Mouse (Mus musculus) heart, adult 18-20 months (tissue): Measurements from ENCODE around the gene Pitpnm2. TPM values are rescaled to one million over a fixed set of nuclear protein-coding genes. Genes with fewer than 3 reads are reported as not detected.

ENCODE experiments used
- DNase-seq, 2 experiments: peaks; one replicate each; pipeline ENCODE4 v3.0.0; 2021 to 2022; ENCODE audit warnings: mixed read lengths in 1 of 2
- total RNA-seq, 2 experiments: library from RNA; stranded (reverse); gene quantifications; 2 replicates each; pipeline ENCODE4 v1.2.3; 2021

The Pitpnm2 gene
- total RNA-seq, 2 experiments from 2014 or later = 36.8 to 38.9 TPM

GRCm38 (mm10) chr5:124093852-124094604 is 155.5 kb downstream of the Pitpnm2 start:
- DNase-seq = no peak

- DNase-seq = peak; percentile 65 to 76
Observed at GRCm38 (mm10) chr5:124093120-124093794, 156.3 kb downstream of the Pitpnm2 start.

GRCm38 (mm10) chr5:124091951-124092406 is 157.6 kb downstream of the Pitpnm2 start:
- no peak for DNase-seq

GRCm38 (mm10) chr5:124089868-124090267 is 159.7 kb downstream of the Pitpnm2 start:
- DNase-seq = no peak

DNA sequence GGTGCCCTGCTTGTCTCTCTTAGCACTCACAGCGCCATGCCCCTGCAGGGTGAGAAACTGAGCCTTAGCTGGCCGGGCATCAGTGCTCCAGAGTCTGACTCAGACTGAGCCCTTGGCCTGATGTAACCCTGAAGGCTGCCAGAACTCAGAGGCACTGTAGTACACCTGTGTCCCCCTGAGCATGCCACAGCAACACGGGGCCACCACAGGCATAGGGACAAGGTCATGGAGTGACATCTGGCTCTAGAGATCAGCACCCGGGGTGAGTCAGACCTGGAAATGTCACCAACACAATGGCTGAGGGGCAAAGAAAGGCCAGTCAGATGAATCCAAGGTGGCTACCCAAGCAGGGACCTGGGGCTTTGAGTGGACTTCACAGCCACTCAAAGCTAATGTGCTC is 162.7 kb downstream of the Pitpnm2 start:
- no peak for DNase-seq

- DNase-seq = no peak
Observed at GRCm38 (mm10) chr5:124085513-124085912, 164.0 kb downstream of the Pitpnm2 start.

GRCm38 (mm10) chr5:124084588-124085173 is 164.9 kb downstream of the Pitpnm2 start:
- DNase-seq = peak; percentile 85 to 94

- no peak for DNase-seq
Observed at GRCm38 (mm10) chr5:124083850-124084587, 165.5 kb downstream of the Pitpnm2 start.

- DNase-seq = no peak
Observed at GRCm38 (mm10) chr5:124082941-124083688, 166.4 kb downstream of the Pitpnm2 start.

- DNase-seq = no peak
Observed at GRCm38 (mm10) chr5:124082447-124082846, 167.1 kb downstream of the Pitpnm2 start.

GRCm38 (mm10) chr5:124079880-124080279 is 169.7 kb downstream of the Pitpnm2 start:
- no peak for DNase-seq

DNA sequence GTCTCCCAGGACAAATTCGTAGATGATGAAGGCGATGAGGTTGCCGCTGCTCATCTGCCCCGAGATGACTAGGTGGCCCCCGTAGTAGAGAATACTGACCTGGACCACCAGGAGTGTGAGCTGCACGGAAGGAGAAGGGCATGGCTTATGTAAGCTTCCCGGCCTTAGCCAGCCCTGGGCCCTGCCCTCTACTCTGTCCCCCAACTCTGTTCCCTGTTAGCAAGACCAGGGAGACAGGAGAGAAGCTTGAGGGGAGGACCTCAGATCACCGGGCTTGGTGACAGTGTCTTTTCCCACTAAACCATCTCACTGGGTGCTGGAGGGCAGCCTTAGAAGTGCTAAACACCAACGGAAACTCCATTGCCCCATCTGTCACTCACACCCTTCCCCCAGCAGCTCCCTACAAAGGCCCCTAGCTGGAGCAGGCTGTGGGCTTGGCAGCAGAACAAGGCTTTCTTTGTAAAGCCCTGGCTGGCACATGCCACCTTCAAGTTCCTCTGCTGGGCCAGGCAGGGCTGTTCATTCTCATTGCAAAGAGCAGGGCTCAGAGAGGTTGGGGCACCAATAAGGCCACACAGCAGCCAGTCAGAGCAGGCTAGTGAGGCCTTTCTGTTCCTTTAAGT is 170.7 kb downstream of the Pitpnm2 start:
- no peak for DNase-seq

DNA sequence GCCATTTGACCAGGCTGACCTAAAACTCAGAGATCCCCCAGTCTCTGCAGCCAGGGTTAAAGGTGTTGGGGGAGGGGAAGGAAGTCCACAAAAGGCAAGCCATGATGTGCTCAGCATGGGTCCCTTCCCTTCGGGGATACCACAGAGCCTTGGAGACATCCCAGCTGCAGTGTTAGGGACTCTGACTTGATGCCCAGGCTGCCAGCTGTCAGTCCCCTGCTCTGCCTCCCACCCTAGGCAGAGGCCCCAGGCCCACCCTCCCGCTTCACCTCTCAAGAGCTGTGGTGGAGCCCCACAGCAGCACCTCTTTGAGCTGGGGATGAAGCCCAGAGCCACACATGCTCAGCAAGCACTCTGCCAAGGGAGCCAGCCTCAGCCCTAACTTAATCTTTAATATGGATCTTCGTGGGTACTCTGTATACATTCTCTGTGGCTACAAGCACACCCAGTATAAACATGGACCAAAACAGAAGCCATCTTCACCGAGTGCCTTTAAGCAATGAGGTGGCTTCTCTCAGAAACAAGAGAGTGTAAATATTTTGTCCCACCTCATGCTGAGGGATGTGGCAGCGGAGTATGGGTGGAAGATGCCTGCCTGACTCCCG is 171.6 kb downstream of the Pitpnm2 start:
- DNase-seq = no peak

- DNase-seq = no peak
Observed at GRCm38 (mm10) chr5:124077241-124077640, 172.3 kb downstream of the Pitpnm2 start.

- no peak for DNase-seq
Observed at GRCm38 (mm10) chr5:124076559-124076958, 173.0 kb downstream of the Pitpnm2 start.

- DNase-seq = no peak
Observed at GRCm38 (mm10) chr5:124075716-124076115, 173.8 kb downstream of the Pitpnm2 start.

DNA sequence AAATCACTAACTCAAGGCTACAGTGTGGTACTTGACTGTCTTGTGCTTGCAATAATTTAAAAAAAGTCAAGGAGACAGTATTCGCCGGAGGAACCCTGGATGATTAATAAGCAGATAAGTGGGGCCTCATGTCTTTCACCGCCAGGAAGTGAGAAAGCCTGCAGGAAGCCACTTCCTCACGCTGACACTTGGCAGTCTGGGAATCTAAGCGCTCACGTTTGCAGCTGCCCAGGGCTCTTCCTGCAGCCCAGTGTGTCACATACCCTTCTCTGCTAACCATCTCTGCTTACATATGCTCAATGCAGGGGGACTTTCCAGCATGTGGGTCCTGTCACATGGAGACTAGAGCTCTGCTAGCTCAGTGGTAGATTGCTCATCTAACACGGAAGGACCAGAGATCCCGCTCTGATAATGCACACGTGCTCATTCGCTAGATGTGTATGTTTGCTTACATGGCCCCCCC is 174.7 kb downstream of the Pitpnm2 start:
- DNase-seq = peak in 1 of 2 experiments; percentile 45

- no peak for DNase-seq
Observed at GRCm38 (mm10) chr5:124073682-124074081, 175.9 kb downstream of the Pitpnm2 start.

DNA sequence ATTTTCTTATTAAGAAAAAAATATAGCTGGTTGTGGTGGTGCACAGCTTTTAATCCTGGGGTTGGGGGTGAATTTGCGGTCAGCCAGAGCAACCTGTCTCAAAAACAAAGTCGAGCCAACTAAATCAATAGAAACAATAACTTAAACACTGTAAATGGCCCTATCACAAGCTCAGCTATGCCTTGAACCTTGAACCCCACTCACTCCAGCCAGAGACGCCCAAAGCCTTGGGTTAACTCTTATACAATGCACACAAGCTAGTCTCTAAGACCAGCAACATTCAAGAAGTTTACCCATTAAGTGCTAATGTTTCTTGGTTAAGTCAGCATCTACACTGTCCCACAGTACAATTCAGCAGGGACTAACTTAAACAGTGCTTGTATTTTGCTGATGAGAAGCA is 179.9 kb downstream of the Pitpnm2 start:
- no peak for DNase-seq
